Mouse (Mus musculus): ENCODE results near the gene Dnajc30. TPM values are rescaled to one million over a fixed set of nuclear protein-coding genes. Genes with fewer than 3 reads are reported as not detected.
A peak's percentile ranks its signal among the peaks of the same experiment; 100 is the strongest.

Dnajc30 gene
- polyA plus RNA-seq (2012; rRNA removed) = 49.4 and 55.7 TPM in 2 replicates

GRCm38 (mm10) chr5:135063629-135064381 lies at the start of gene Dnajc30:
TSS of gene Dnajc30 (plus strand) at chr5:135064202.
- peak; percentile 95 to 98 for DNase-seq (ENCODE audit: extremely low spot score in 1 of 2, low spot score in 1 of 2)

GRCm38 (mm10) chr5:135015497-135015896 lies 48.5 kb upstream of the Dnajc30 start:
- DNase-seq (ENCODE audit: extremely low spot score in 1 of 2, low spot score in 1 of 2) = peak in 1 of 2 experiments; percentile 97

GRCm38 (mm10) chr5:135016224-135016759 lies 47.7 kb upstream of the Dnajc30 start:
- DNase-seq (ENCODE audit: extremely low spot score in 1 of 2, low spot score in 1 of 2) = no peak

- no peak for DNase-seq (ENCODE audit: extremely low spot score in 1 of 2, low spot score in 1 of 2)
Observed at GRCm38 (mm10) chr5:135021814-135022213, 42.2 kb upstream of the Dnajc30 start.

- DNase-seq (ENCODE audit: extremely low spot score in 1 of 2, low spot score in 1 of 2) = peak; percentile 77 to 90
Observed at GRCm38 (mm10) chr5:135023344-135024173, 40.4 kb upstream of the Dnajc30 start, which contains the start of gene Stx1a. TSS of gene Stx1a (plus strand) at chr5:135023482.

GRCm38 (mm10) chr5:135024665-135025224 lies 39.3 kb upstream of the Dnajc30 start:
- no peak for DNase-seq (ENCODE audit: extremely low spot score in 1 of 2, low spot score in 1 of 2)

- peak in 1 of 2 experiments; percentile 79 for DNase-seq (ENCODE audit: extremely low spot score in 1 of 2, low spot score in 1 of 2)
Observed at GRCm38 (mm10) chr5:135025899-135026298, 38.1 kb upstream of the Dnajc30 start.

- peak in 1 of 2 experiments; percentile 83 for DNase-seq (ENCODE audit: extremely low spot score in 1 of 2, low spot score in 1 of 2)
Observed at GRCm38 (mm10) chr5:135029007-135029854, 34.8 kb upstream of the Dnajc30 start.

- DNase-seq (ENCODE audit: extremely low spot score in 1 of 2, low spot score in 1 of 2) = no peak
Observed at GRCm38 (mm10) chr5:135032581-135032980, 31.4 kb upstream of the Dnajc30 start.

GRCm38 (mm10) chr5:135034593-135034992 lies 29.4 kb upstream of the Dnajc30 start:
- no peak for DNase-seq (ENCODE audit: extremely low spot score in 1 of 2, low spot score in 1 of 2)

GRCm38 (mm10) chr5:135035608-135036359 lies 28.2 kb upstream of the Dnajc30 start:
- peak in 1 of 2 experiments; percentile 79 for DNase-seq (ENCODE audit: extremely low spot score in 1 of 2, low spot score in 1 of 2)

- no peak for DNase-seq (ENCODE audit: extremely low spot score in 1 of 2, low spot score in 1 of 2)
Observed at GRCm38 (mm10) chr5:135037946-135038345, 26.1 kb upstream of the Dnajc30 start.

GRCm38 (mm10) chr5:135039541-135039940 lies 24.5 kb upstream of the Dnajc30 start:
- DNase-seq (ENCODE audit: extremely low spot score in 1 of 2, low spot score in 1 of 2) = peak in 1 of 2 experiments; percentile 50

- DNase-seq (ENCODE audit: extremely low spot score in 1 of 2, low spot score in 1 of 2) = peak in 1 of 2 experiments; percentile 60
Observed at GRCm38 (mm10) chr5:135040059-135040458, 23.9 kb upstream of the Dnajc30 start.

GRCm38 (mm10) chr5:135040777-135041176 lies 23.2 kb upstream of the Dnajc30 start:
- peak in 1 of 2 experiments; percentile 67 for DNase-seq (ENCODE audit: extremely low spot score in 1 of 2, low spot score in 1 of 2)

- no peak for DNase-seq (ENCODE audit: extremely low spot score in 1 of 2, low spot score in 1 of 2)
Observed at GRCm38 (mm10) chr5:135042105-135042788, 21.8 kb upstream of the Dnajc30 start.

GRCm38 (mm10) chr5:135044575-135044974 lies 19.4 kb upstream of the Dnajc30 start:
- peak in 1 of 2 experiments; percentile 53 for DNase-seq (ENCODE audit: extremely low spot score in 1 of 2, low spot score in 1 of 2)

GRCm38 (mm10) chr5:135048539-135048938 lies 15.5 kb upstream of the Dnajc30 start:
- no peak for DNase-seq (ENCODE audit: extremely low spot score in 1 of 2, low spot score in 1 of 2)

Measured in frontal cortex, adult 2 months (tissue).